Mouse (Mus musculus) adrenal gland (tissue): ENCODE results near the gene Gmeb1.

Experiments
- intact Hi-C: fragments of 180-260 bp; cut with DNase I; formaldehyde crosslinking; loops from one replicate; pipeline ENCODE4 v1.15.1; 2025
- long read RNA-seq, 2 experiments: library from polyadenylated mRNA; unstranded; transcript quantifications; one replicate each; pipeline ENCODE4 v2.0.0; 2020; ENCODE audit warnings: borderline replicate concordance in 1 of 2; ENCODE audit not compliant: insufficient replicate concordance in 1 of 2

The Gmeb1 gene
- long read RNA-seq, experiment 1, transcript Gmeb1-202 (10 exons, 1,925 nt): major isoform, 9 of 13 reads
- long read RNA-seq, experiment 1, partial matches to known transcripts: 1 of 13 reads
- long read RNA-seq, experiment 1, other reads (novel, unspliced or antisense): 1 of 13 reads
- long read RNA-seq, experiment 2, transcript Gmeb1-202 (10 exons, 1,925 nt): major isoform, 5 of 10 reads
- long read RNA-seq, experiment 2, partial matches to known transcripts: 2 of 10 reads
- long read RNA-seq, experiment 2, other reads (novel, unspliced or antisense): 3 of 10 reads

DNA sequence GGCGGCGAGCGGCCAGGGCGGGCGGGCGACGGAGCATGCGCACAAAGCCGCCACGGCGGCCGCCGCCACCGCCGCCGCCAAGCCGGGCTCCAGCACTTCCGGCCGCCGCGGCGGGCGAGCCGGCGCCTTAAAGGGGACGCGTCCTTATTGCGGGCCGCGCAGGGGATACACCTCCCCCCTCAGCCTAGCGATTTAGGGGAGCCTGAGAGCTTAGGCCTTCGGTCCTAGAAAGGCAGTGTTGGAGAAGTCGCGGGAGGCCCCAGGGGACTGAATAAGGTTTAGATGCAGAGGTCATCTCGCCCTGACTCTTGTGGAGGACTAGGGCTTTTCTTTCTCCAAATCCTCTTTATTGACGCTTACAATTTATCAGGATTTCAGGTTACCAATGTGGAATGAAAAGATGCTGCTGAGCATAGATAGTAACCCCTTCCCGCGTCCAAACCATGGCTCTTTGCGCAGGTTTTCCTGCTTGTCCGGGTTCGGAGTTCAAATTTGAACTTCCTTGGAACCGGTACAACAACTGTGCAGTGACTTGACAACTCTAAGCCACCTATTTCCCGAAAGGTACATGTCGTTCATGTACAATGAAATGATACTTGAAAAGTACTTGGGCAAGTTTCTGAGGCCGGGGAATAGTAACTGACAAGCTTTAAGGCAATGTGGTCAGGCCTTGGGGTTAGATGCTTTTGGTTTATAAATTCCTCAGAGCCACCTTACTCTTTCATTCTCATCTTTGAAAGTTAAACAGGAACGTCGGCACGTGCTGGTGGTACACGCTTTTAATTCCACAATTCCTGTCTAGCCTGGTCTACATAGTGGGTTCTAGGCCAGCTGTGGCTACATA is at the start of gene Gmeb1:
TSS of gene Gmeb1 (minus strand) at position 89 of the 844 bp plus-strand sequence.
- intact Hi-C loops: no loop called here

DNA sequence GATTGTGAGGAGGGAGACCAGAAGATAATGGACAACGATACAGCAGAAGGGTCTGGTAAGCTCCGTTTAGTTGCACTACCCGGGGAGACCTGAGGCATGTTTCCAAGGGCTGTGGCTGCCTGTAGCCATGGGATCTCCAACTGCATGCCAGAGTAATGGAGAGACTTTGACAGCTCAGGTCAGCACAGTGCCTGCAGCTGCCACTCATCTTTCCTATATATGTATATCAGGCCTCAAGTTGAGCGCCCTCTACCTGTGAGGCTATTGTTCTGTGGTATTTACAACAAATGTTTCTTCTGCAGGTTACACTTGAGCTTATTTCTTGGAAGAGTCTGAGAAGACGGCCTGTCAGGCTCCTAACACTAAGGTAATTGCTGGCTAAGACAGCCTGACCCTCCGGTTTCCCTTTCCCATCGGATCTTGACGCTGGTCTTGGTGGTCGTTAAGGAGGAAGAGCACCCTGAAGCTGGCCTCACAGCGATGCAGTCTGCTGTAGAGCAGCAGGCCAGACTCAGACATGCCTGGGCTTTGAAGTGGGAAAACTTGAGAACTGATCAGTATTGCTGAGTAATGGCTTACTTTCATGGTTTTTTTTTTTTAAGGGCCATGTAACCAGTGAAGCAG is 48.6 kb upstream of the Gmeb1 start:
- intact Hi-C loops: loop anchor here (5.0 to 10.0 kb wide), 2 partner anchors 37 to 205 kb away; partner anchors contain the start of gene Sesn2

DNA sequence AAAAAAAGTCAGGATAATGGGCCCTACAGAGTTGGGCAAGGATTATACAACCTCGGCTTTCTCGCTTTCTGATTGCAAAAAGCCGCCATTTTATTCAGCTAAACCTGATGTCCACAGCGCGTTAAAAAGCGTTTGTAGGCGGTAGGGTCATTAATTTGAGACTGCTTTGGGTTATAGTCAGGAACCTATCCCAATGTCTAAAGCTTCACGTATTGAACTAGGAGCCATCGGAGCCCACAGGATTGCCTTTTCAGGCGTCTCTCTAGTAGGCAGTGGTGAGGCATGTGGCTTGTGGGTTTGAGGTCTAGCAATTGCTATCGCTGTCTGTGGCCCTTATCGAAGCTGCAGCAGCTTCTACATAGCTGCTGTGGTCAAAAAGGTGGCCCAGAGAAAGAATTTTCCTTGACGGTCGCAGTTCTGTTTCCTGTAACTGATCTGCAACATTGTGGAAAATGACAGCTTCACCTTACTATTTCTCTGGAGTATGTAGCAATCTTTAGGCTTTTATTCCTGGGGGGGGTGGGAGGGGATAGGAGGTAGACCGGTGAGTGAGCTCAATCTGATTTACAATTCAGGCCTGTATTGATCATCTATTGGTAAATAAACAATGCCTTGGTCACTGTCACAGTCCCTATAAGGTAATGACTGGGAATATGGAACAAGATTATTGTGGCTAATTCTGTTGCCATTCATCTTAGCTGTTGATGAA is 47.9 kb upstream of the Gmeb1 start:
- intact Hi-C loops: loop anchor here (10.0 kb wide), 1 partner anchor 206 kb away; the partner anchor contains the start of gene Sesn2

DNA sequence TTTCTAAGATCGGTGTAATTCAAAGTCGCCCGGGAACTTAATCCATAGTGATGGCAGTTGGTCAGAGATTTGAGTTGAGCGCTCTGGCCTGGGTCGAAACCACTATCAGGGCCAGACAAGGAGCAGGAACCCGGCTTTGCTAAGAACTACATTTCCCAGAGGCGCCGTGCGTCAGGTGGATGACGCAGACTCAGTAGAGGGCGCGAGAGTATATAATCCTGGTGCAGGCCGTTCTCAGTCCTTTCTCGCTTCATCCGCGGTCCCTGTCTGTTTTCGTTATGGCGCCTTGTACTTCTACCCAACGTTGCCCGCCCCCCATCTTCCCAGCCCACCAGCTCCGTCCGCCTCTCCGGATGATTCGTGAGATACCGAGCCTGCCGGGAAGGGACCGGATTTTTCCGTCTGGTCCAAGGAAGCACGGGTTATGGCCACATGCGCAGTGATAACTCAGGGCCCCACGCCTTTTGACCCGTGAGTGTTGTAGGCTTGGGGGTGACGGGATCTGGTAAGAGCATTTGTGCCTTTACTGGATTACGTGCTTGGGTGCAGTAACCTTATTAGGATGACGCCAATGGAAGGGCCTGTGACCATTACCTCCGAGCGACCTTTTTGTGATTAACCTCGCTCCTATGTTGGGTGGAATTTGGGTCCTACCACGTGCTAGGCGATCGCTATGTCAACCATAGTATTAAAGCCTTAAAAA is 47.2 kb upstream of the Gmeb1 start:
- intact Hi-C loops: loop anchor here (10.0 kb wide), 1 partner anchor 206 kb away; the partner anchor contains the start of gene Sesn2

DNA sequence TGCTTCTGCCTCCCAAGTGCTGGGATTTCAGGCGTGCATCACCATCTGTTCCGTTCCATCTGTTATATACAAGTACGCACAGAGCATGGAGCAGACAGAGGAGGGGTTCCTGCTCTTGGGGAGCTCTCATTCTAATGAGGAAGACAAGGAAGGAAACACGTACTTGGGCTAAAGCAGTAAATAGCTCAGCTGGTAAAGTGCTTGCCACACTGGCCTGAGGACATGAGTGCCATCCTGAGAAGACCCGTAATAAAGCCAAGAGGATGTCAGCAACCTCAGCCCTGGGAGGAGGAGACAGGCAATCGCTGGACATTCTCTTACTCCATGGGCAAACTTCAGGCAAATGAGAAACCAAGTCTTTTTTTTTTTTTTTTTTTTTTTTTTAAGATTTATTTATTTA is 44.6 kb upstream of the Gmeb1 start:
- intact Hi-C loops: loop anchor here (10.0 kb wide), 1 partner anchor 209 kb away; the partner anchor contains the start of gene Sesn2

DNA sequence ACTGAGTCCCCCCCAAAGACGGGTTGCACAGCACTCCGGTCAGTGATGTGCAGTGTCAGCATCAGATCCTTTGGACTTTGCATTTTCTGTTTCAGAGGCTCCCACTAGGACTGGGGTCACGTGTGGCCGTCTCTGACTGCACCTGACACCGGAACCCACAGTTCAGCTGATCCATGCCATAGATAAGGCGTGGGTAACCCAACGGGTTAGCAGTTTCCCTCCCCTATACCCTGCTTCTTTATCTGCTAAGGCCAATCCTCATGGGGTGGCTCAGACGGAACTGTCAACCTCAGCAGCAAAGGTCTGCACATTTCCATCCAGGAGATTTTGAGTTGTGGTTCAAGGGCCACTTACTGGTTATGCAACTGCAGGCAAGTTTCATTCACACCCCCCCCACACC is 43.9 kb upstream of the Gmeb1 start:
- intact Hi-C loops: loop anchor here (10.0 kb wide), 1 partner anchor 210 kb away; the partner anchor contains the start of gene Sesn2

DNA sequence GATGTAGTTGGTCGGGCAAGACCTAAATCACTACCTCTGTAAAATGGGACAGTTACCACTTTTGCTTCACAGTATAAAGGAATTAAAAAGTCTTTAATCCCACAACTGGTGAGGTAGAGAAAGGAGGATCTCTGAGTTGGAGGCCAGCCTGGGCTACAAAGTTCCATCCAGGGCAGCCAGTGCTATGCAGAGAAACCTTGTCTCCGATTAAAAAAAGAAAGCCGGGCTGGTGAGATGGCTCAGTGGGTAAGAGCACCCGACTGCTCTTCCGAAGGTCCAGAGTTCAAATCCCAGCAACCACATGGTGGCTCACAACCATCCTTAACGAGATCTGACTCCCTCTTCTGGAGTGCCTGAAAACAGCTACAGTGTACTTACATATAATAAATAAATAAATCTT is 42.1 kb upstream of the Gmeb1 start:
- intact Hi-C loops: loop anchor here (10.0 kb wide), 1 partner anchor 211 kb away; the partner anchor contains the start of gene Sesn2

DNA sequence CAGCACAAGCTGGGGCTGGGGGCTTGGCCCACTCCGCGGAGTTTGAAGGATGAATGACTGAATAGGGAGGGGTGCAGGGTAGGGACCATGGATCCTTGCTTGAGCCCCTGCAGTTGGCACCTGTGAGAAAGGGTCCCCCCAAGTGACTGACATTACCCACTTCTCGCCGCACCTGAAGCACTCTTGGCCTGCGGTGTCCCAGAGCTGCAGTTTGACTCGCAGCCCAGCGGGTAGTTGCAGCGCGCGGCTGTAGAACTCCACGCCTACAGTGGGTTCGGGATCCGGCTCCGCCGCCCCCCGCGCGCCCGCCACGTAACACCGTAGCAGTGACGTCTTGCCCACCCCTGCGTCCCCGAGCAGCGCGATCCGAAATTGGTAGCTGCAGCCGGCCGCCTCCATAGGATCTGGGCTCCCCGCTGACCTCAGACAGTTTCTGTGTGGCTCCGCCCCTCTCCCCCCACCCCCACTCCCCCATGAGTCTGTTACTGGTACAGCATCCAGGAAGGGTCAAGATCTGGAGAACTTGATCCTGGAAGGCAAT is 41.6 kb upstream of the Gmeb1 start, which contains the start of gene Rab42:
TSS of gene Rab42 (minus strand) at position 447 of the 541 bp plus-strand sequence.
- intact Hi-C loops: loop anchor here (10.0 kb wide), 1 partner anchor 212 kb away; the partner anchor contains the start of gene Sesn2

DNA sequence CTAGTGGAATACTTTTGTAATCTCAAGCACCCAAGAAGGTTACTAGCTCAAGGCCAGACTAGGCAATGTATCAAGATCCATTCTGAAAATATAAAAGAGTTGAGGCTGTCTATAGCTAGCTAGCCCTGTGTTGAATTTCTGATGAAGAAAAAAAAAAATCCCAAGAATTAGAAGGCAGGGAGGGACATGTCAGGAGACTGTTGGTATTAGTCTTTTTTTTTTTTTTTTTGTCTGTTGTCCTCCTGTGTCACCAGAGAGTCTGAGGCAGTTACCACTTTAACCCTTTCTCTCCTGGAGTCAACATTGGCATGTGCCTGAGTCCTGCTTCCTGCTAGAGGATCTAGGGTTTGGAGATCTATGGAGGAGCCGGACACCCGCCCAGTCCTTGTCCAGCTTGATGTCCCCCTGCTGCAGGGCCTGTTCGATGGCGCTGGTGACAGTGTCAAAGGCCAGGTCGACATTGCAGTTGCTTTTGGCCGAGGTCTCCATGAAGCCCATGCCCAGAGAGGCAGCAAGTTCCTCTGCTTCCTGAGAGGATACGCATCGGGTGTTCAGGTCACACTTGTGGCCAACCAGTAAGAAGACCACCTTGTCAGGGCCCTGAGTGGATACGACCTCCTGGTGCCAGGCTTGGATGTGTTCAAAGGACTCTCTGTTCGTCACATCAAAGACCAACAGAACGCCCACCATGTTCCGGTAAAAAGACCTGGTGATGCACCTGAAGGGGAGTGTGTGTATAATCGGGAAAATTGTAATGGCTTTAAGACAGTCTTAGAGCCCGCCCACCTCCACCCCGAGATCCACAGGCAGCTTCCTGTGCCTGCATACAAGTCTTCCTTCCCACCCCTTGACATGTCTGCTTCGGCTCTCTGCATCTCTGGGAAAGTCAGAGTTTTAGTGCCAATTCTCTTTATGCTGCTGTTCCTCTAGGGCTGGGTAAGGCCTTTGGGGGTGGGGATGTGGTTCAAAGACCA is 40.9 kb upstream of the Gmeb1 start:
- intact Hi-C loops: loop anchor here (10.0 kb wide), 1 partner anchor 213 kb away; the partner anchor contains the start of gene Sesn2

DNA sequence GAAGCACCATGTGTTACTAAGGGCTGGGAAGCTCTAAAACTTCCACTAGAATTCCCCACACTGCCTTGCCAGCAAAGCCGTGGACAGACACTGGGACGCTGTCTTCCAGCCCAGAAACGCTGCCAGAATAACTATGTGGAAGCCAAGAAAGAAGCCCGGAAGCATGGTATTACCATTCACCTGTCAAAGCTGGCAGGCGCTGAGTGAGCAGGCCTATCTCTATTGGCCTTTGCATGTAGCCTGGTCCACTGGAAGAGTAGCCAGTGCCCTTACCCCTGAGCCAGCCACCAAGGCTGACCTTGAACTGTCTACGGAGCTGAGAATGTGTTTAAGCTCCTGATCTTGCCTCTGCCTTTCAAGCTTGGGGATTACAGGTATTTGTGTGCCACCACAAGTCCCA is 40.1 kb upstream of the Gmeb1 start:
- intact Hi-C loops: loop anchor here (10.0 kb wide), 1 partner anchor 213 kb away; the partner anchor contains the start of gene Sesn2

DNA sequence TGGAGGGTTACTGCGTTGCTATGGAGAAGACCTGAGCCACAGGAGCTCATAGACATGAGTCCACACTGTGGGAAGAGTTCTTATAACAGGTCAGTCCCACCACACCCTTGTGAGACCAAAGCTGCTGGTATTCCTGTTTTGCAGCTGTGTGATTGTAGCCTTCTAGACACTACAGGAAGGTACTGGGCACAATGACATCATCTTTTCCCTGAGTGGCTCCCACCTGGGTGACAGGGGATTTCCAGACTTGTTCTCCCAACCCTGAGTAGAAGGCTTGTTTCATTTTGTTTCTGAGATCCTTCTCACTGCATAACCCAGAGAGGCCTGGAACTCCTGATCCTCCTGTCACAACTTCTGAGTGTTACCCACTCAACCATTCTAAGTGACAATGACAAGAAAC is 38.4 kb upstream of the Gmeb1 start:
- intact Hi-C loops: loop anchor here (10.0 kb wide), 2 partner anchors 115 to 215 kb away; partner anchors contain the start of gene Sesn2

DNA sequence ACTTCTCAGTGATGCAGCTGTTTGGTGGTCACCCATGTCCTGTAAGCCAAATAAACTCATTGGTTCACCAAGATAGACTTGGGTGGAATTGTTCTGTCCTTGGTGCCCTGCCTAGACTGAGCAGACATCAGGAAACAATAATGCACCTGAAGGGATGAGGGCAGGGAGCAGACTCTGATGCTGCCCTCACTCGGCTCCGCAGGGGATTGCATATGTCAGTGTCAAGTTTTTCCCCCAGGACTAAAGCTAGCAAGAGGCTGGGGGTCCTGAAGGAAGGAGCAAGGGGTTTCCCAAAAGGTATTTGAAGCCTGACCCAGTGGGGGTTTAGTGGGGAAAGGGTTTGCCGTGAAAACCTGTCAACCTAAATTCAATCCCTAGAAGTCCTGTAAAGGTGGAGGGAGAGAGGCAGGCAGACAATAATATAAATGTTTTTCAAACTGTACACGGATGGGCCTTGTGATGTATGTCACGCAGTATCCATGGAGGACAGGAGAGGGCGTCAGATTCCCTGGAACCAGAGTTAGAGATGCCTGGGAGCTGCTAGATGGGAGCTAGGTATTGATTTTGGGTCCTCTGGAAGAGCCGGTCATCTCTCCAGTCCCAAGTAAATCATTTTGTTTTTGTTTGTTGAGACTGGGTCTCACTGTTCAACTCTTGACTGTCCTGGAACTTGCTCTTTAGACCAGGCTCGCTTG is 34.4 kb upstream of the Gmeb1 start:
- intact Hi-C loops: loop anchor here (10.0 kb wide), 1 partner anchor 119 kb away; no protein-coding TSS in a partner anchor

DNA sequence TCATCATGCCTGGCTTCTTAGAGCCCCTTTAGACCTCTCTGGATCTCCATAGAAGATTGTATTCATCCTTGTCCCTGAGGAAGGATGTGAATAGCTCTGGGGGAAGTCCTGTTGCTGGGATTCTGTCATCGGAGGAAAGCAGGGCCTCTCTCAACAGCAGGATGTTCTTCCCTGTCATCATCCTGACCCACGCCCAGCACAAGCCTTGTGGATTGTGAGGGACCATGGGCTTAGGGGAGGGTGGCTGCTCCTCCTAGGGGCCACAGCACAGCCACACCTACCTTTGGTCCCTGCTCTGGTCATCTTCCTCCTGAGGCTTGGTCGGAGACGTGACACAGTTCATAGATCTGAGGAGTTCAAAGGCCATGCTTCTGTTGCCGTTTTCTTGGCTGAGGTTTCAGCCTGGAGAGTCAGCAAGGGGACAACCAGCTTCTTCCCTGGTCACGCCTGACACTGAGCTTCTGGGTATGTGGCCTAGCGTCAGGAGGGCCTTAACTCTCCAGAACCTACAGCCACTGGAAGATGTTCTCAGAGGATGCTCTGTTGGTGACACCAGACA is 32.4 kb upstream of the Gmeb1 start:
- intact Hi-C loops: loop anchor here (5.0 to 10.0 kb wide), 2 partner anchors 54 to 121 kb away; no protein-coding TSS in a partner anchor

DNA sequence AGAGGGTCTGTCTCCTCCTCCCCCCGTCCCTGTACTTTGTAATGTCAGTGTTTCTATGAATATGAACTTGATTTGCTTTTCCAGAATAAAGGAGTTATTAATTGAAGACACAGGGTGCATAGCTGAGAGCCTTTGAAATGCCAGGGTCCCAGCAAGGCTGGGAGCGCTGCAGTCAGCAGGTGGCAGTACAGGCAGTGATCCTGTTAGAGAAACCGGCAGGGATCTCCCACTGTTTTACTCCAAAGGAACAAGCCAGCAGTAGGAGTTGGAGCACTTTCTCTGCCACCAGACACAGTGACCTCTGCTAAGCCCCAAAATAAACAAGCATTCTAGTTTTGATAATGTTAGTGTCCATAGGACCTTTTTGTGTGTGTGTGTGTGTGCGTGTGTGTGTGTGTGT is 31.6 kb upstream of the Gmeb1 start:
- intact Hi-C loops: loop anchor here (5.0 to 10.0 kb wide), 2 partner anchors 54 to 122 kb away; no protein-coding TSS in a partner anchor

DNA sequence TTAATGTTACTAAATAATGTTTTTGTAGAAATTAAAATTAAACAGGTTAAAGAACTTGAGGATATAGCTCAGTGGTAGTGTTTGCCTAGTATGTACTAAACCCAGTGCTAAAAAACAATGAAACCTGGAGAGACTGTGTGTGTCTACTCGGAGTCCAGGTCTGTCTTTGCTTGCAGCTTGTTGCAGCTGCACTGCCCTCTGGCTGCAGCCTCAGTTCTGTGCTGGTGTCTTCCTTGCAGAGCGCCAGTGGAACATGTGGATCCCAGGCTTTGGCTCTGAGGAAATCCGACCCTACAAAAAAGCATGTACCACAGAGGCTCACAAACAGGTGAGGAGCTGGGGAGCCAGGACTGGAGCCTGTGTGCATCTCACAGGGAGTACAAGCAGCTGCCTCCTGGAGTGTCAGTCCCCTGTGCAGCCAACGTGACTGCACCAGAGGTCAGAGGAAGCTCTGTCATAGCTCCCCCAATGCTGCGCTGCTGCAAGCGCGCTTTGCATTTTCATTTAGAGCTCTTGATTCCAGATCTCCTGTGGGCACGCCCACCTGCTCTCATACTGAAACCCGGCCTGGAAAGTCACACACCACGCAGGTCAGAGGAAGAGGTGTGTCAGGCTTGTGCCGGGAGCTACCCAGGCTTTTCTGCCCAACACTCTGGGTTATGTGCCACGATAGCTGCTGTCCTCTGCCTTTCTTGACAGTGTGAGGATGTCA is 30.4 kb upstream of the Gmeb1 start:
- intact Hi-C loops: loop anchor here (5.0 to 10.0 kb wide), 2 partner anchors 56 to 123 kb away; no protein-coding TSS in a partner anchor

DNA sequence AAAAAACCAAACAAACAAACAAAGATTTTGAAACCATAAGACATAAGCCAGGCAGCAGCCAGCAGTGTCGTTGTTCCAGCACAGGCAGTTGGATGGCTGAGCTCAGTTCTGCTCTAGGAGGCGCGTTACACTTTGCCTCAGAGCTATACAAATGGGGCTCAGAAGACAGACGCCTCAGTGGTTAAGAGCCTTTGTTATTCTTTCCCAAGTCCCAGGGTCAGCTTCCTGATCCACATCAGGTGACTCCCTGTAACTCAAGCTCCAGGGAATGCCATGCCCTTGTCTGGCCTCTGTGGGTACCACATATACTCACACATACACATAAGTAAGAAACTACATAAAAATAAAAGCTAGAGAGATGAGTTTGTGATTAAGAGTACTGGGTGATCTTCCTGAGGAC is 29.7 kb upstream of the Gmeb1 start:
- intact Hi-C loops: loop anchor here (5.0 to 10.0 kb wide), 2 partner anchors 56 to 124 kb away; no protein-coding TSS in a partner anchor
